Mouse (Mus musculus): ENCODE measurements around the gene Mettl27.
"Not testable (repeated sequence)": the region's sequence is repeated elsewhere in the genome, so short reads cannot be mapped to it uniquely, and the experiment has no call there.

The Mettl27 gene

GRCm38 (mm10) chr5:134936626-134937185 is 4.5 kb downstream of the Mettl27 start:
- DNase-seq (ENCODE audit: low read depth, low spot score) = no peak
- H3K36me3 ChIP-seq (ENCODE audit: control insufficient read depth, insufficient read depth, low read length, poor library complexity, severe bottlenecking) = no peaks in the 10 kb centered on the region
- H3K27me3 ChIP-seq (ENCODE audit: control insufficient read depth, insufficient read depth, low read length, poor library complexity, severe bottlenecking) = no peaks in the 10 kb centered on the region

GRCm38 (mm10) chr5:134939069-134939468 is 6.9 kb downstream of the Mettl27 start:
- no peaks in the 10 kb centered on the region for H3K27me3 ChIP-seq (ENCODE audit: control insufficient read depth, insufficient read depth, low read length, poor library complexity, severe bottlenecking)
- DNase-seq (ENCODE audit: low read depth, low spot score) = no peak

GRCm38 (mm10) chr5:134939554-134939953 is 7.4 kb downstream of the Mettl27 start:
- not testable (repeated sequence) for DNase-seq (ENCODE audit: low read depth, low spot score); H3K27me3 ChIP-seq (ENCODE audit: control insufficient read depth, insufficient read depth, low read length, poor library complexity, severe bottlenecking); H3K36me3 ChIP-seq (ENCODE audit: control insufficient read depth, insufficient read depth, low read length, poor library complexity, severe bottlenecking)

More at GRCm38 (mm10) chr5:134939069-134939468, 6.9 kb downstream of the Mettl27 start:
- no peaks in the 10 kb centered on the region for H3K36me3 ChIP-seq (ENCODE audit: control insufficient read depth, insufficient read depth, low read length, poor library complexity, severe bottlenecking)

GRCm38 (mm10) chr5:134941472-134942209 is 9.5 kb downstream of the Mettl27 start:
- Histone ChIP-seq H3K36me3 (ENCODE audit: control insufficient read depth, insufficient read depth, low read length, poor library complexity, severe bottlenecking) (no peaks in the 10 kb centered on the region), H3K27me3 (ENCODE audit: control insufficient read depth, insufficient read depth, low read length, poor library complexity, severe bottlenecking) (no peaks in the 10 kb centered on the region)
- DNase-seq (ENCODE audit: low read depth, low spot score) = no peak

- Histone ChIP-seq H3K27me3 (ENCODE audit: control insufficient read depth, insufficient read depth, low read length, poor library complexity, severe bottlenecking) (no peaks in the 10 kb centered on the region), H3K36me3 (ENCODE audit: control insufficient read depth, insufficient read depth, low read length, poor library complexity, severe bottlenecking) (no peaks in the 10 kb centered on the region)
- DNase-seq (ENCODE audit: low read depth, low spot score) = no peak
These were observed 10.6 kb downstream of the Mettl27 start for GRCm38 (mm10) chr5:134942740-134943139.

GRCm38 (mm10) chr5:134944179-134944578 is 12.0 kb downstream of the Mettl27 start:
- DNase-seq (ENCODE audit: low read depth, low spot score) = no peak
- Histone ChIP-seq H3K36me3 (ENCODE audit: control insufficient read depth, insufficient read depth, low read length, poor library complexity, severe bottlenecking) (no peaks in the 10 kb centered on the region), H3K27me3 (ENCODE audit: control insufficient read depth, insufficient read depth, low read length, poor library complexity, severe bottlenecking) (no peaks in the 10 kb centered on the region)

GRCm38 (mm10) chr5:134945266-134945959 is 13.2 kb downstream of the Mettl27 start:
- H3K36me3 ChIP-seq (ENCODE audit: control insufficient read depth, insufficient read depth, low read length, poor library complexity, severe bottlenecking) = no peaks in the 10 kb centered on the region
- no peak for DNase-seq (ENCODE audit: low read depth, low spot score)
- no peaks in the 10 kb centered on the region for H3K27me3 ChIP-seq (ENCODE audit: control insufficient read depth, insufficient read depth, low read length, poor library complexity, severe bottlenecking)

- no peaks in the 10 kb centered on the region for H3K36me3 ChIP-seq (ENCODE audit: control insufficient read depth, insufficient read depth, low read length, poor library complexity, severe bottlenecking)
- H3K27me3 ChIP-seq (ENCODE audit: control insufficient read depth, insufficient read depth, low read length, poor library complexity, severe bottlenecking) = no peaks in the 10 kb centered on the region
- no peak for DNase-seq (ENCODE audit: low read depth, low spot score)
These were observed 14.1 kb downstream of the Mettl27 start for GRCm38 (mm10) chr5:134946063-134946856.

GRCm38 (mm10) chr5:134946857-134947255 is 14.7 kb downstream of the Mettl27 start, which contains the start of gene Cldn4:
Gene Cldn4, minus strand, starts transcription at chr5:134946934.
- Histone ChIP-seq H3K36me3 (ENCODE audit: control insufficient read depth, insufficient read depth, low read length, poor library complexity, severe bottlenecking) (no peaks in the 10 kb centered on the region), H3K27me3 (ENCODE audit: control insufficient read depth, insufficient read depth, low read length, poor library complexity, severe bottlenecking) (no peaks in the 10 kb centered on the region)
- no peak for DNase-seq (ENCODE audit: low read depth, low spot score)

- no peak for DNase-seq (ENCODE audit: low read depth, low spot score)
- H3K27me3 ChIP-seq (ENCODE audit: control insufficient read depth, insufficient read depth, low read length, poor library complexity, severe bottlenecking) = no peaks in the 10 kb centered on the region
These were observed 15.4 kb downstream of the Mettl27 start for GRCm38 (mm10) chr5:134947420-134948084.

GRCm38 (mm10) chr5:134948085-134948439 is 15.9 kb downstream of the Mettl27 start:
- Histone ChIP-seq H3K36me3 (ENCODE audit: control insufficient read depth, insufficient read depth, low read length, poor library complexity, severe bottlenecking) (no peaks in the 10 kb centered on the region), H3K27me3 (ENCODE audit: control insufficient read depth, insufficient read depth, low read length, poor library complexity, severe bottlenecking) (no peaks in the 10 kb centered on the region)
- no peak for DNase-seq (ENCODE audit: low read depth, low spot score)

More at GRCm38 (mm10) chr5:134947420-134948084, 15.4 kb downstream of the Mettl27 start:
- no peaks in the 10 kb centered on the region for H3K36me3 ChIP-seq (ENCODE audit: control insufficient read depth, insufficient read depth, low read length, poor library complexity, severe bottlenecking)

- DNase-seq (ENCODE audit: low read depth, low spot score) = no peak
These were observed 19.1 kb downstream of the Mettl27 start for GRCm38 (mm10) chr5:134951053-134951884.

GRCm38 (mm10) chr5:134955491-134955890 is 23.3 kb downstream of the Mettl27 start:
- Histone ChIP-seq H3K27me3 (ENCODE audit: control insufficient read depth, insufficient read depth, low read length, poor library complexity, severe bottlenecking) (no peaks in the 10 kb centered on the region), H3K36me3 (ENCODE audit: control insufficient read depth, insufficient read depth, low read length, poor library complexity, severe bottlenecking) (no peaks in the 10 kb centered on the region)
- DNase-seq (ENCODE audit: low read depth, low spot score) = no peak

More at GRCm38 (mm10) chr5:134951053-134951884, 19.1 kb downstream of the Mettl27 start:
- H3K27me3 ChIP-seq (ENCODE audit: control insufficient read depth, insufficient read depth, low read length, poor library complexity, severe bottlenecking) = no peaks in the 10 kb centered on the region
- no peaks in the 10 kb centered on the region for H3K36me3 ChIP-seq (ENCODE audit: control insufficient read depth, insufficient read depth, low read length, poor library complexity, severe bottlenecking)

Measured in splenic B cell, adult 2 months (primary cell).